Mouse (Mus musculus): ENCODE data around the gene Tm4sf5. TPM values are rescaled to one million over a fixed set of nuclear protein-coding genes. Genes with fewer than 3 reads are reported as not detected.

Tm4sf5 gene
- total RNA-seq, 2 experiments from 2014 or later: not detected

GRCm38 (mm10) chr11:70540928-70541327 lies 35.9 kb downstream of the Tm4sf5 start:
- no peak for DNase-seq (ENCODE audit: low spot score)

GRCm38 (mm10) chr11:70541415-70541814 lies 36.4 kb downstream of the Tm4sf5 start:
- DNase-seq (ENCODE audit: low spot score): no peak

- DNase-seq (ENCODE audit: low spot score): peak; percentile 59
Measured at GRCm38 (mm10) chr11:70544496-70544895, 39.5 kb downstream of the Tm4sf5 start.

GRCm38 (mm10) chr11:70551526-70551925 lies 46.5 kb downstream of the Tm4sf5 start:
- DNase-seq (ENCODE audit: low spot score): no peak

GRCm38 (mm10) chr11:70553940-70554339 lies 48.9 kb downstream of the Tm4sf5 start:
- DNase-seq (ENCODE audit: low spot score): no peak

GRCm38 (mm10) chr11:70557545-70557944 lies 52.5 kb downstream of the Tm4sf5 start:
- no peak for DNase-seq (ENCODE audit: low spot score)

Other genes starting within 250 kb of the Tm4sf5 start
- 1 to 10 TPM; 1.2 to 1.5 TPM for gene Alox12, start 249.9 kb upstream of the Tm4sf5 start, total RNA-seq (2021)
- gene Alox12e, start 182.6 kb upstream of the Tm4sf5 start, total RNA-seq (2021): not detected
- under 1 TPM; 0.12 to 0.34 TPM for gene Alox15, start 153.2 kb upstream of the Tm4sf5 start, total RNA-seq (2021)
- gene Pelp1, start 95.2 kb upstream of the Tm4sf5 start, total RNA-seq (2021): 10 to 100 TPM; 17.9 to 19.2 TPM
- 1 to 10 TPM; 7.6 to 9.0 TPM for gene Arrb2, start 72.6 kb upstream of the Tm4sf5 start, total RNA-seq (2021)
- gene Med11, start 53.3 kb upstream of the Tm4sf5 start, total RNA-seq (2021): 1 to 10 TPM; 4.2 to 4.9 TPM
- under 1 TPM; 0.19 to 0.25 TPM for gene Zmynd15, start 45.8 kb upstream of the Tm4sf5 start, total RNA-seq (2021)
- 1 to 10 TPM in 1 of 2 experiments, under 1 TPM in 1; 0.73 to 1.2 TPM for gene Cxcl16, start 45.3 kb upstream of the Tm4sf5 start, total RNA-seq (2021)
- not detected for gene Vmo1, start 9.4 kb downstream of the Tm4sf5 start, total RNA-seq (2021)
- not detected for gene Gltpd2, start 14.0 kb downstream of the Tm4sf5 start, total RNA-seq (2021)
- 100 to 1,000 TPM; 226 to 241 TPM for gene Psmb6, start 20.1 kb downstream of the Tm4sf5 start, total RNA-seq (2021)
- gene Gm40193, start 27.7 kb downstream of the Tm4sf5 start, total RNA-seq (2021): not detected
- 10 to 100 TPM; 12.2 to 17.7 TPM for gene Pld2, start 34.8 kb downstream of the Tm4sf5 start, total RNA-seq (2021)
- 10 to 100 TPM; 28.8 to 34.1 TPM for gene Mink1, start 57.6 kb downstream of the Tm4sf5 start, total RNA-seq (2021)
- not detected for gene 4930544D05Rik, start 110.6 kb downstream of the Tm4sf5 start, total RNA-seq (2021)
- 10 to 100 TPM; 14.7 to 20.6 TPM for gene Chrne, start 114.0 kb downstream of the Tm4sf5 start, total RNA-seq (2021)
- gene Gp1ba, start 133.9 kb downstream of the Tm4sf5 start, total RNA-seq (2021): under 1 TPM in 1 of 2 experiments, not detected in 1; 0.09 TPM
- 10 to 100 TPM; 35.3 to 37.2 TPM for gene Rnf167, start 142.0 kb downstream of the Tm4sf5 start, total RNA-seq (2021)
- gene Slc25a11, start 142.2 kb downstream of the Tm4sf5 start, total RNA-seq (2021): 100 to 1,000 TPM; 292 to 304 TPM
- 100 to 1,000 TPM; 217 to 233 TPM for gene Pfn1, start 149.4 kb downstream of the Tm4sf5 start, total RNA-seq (2021)
- gene Eno3, start 152.0 kb downstream of the Tm4sf5 start, total RNA-seq (2021): 1,000 to 10,000 TPM; 5,616 to 7,081 TPM
- gene Spag7, start 164.2 kb downstream of the Tm4sf5 start, total RNA-seq (2021): 100 to 1,000 TPM in 1 of 2 experiments, 10 to 100 TPM in 1; 83.4 to 103 TPM
- gene Camta2, start 182.9 kb downstream of the Tm4sf5 start, total RNA-seq (2021): 10 to 100 TPM; 40.6 TPM
- 1 to 10 TPM; 4.1 to 6.4 TPM for gene Inca1, start 194.9 kb downstream of the Tm4sf5 start, total RNA-seq (2021)
- 100 to 1,000 TPM; 587 to 632 TPM for gene Kif1c, start 195.3 kb downstream of the Tm4sf5 start, total RNA-seq (2021)

Measured in gastrocnemius, adult 18-20 months (tissue).